Mouse (Mus musculus): Measurements from ENCODE around the gene Fank1.

Fank1 gene

DNA sequence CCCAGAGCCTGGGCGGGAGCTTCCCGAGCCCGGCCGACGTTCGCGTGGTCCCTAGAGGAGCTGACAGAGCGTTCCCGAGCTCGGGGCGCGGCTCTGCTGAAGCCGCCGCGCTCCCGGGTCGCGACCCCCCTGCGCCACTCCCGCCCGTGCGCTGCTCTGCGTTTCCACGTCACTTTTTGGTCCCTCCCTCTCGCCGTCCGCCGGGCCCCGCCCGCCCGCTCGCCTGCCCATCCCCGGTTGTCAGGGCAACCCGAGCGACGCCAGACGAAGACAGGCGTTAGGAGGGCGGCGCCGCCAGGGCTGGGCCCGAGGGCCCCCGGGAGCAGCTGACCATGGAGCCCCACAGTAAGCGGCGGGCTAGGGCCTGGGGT, at the start of gene Fank1:
Gene Fank1 (plus strand): TSS at position 236 of the 371 bp plus-strand sequence.
- no peak for DNase-seq (ENCODE audit: extremely low spot score, low read depth, low spot score)

DNA sequence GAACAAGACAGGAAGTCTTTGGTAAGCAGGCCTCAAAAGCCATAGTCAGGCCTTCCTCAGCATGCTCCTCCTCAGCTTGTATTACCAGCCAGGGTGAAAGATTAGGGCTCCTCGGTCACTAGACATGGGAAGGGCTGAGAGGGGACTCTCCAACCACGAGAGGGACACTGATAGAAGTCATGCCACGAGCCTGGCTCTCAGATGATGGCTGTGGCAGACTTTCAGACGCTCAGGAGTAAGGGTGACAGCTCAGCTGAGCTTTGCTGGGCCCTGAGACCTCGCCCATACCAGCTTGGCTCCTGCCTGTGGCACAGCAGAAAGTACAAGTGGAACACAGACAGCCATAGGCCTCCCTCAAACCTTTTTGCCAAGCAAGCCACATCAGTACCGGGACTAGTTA, 49.6 kb upstream of the Fank1 start:
- no peak for DNase-seq (ENCODE audit: extremely low spot score, low read depth, low spot score)

DNA sequence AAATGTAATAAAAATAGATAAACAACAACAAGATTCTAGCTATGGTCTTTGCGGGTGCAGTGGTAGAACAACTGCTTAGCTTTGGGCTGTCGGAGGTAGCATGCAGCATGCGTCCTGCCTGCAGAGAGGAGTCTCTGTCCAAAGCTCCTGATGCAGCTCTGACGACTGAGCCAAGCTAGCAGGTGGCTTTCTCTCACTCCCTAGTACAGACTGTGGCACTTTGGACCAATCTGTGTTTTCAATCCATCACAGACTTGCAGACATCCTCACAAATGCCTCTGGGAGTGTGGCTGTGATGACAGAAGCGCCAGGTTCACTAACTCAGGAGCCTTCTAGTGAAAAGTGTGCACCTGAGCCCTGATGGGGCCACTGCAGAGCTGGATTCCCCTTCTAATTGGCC, 47.3 kb upstream of the Fank1 start:
- DNase-seq (ENCODE audit: extremely low spot score, low read depth, low spot score): no peak

DNA sequence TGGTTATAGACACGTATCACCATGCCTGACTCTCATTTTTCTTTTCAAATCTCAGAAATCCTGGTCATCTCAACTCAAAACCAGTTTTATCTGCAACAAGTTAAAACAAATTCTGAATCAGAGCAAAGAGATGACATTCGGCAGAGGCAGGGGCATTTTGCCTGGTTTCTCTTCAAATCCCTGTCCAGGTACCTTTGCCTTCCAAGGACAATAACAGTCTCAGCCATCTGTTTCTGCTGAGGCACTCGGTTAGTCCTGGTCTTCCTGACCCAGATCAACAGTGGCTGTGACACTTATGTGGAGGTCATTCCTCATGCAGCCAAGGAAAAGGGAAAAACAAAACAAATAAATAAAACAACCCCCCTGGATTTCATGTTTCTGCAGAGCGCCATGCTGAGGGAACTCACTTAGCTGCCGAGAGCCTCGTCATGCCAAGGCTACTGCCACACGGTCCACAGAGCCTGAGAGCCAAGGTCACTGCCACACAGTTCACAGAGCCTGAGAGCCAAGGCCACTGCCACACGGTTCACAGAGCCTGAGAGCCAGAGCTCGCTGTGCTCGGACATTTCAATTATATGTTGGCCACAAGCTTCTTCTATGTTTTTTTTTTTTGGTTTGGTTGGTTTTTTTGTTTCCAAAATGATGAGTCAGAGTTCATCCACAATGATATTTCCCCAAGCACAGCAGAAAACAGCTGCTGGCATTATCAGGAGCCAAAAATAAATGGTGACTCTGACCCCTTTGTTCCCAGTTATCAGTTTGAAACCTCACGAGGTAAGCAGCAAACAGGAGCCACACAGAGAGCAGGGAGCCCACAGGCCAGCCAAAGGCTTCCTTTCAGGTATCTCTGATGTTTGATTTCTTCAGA, 46.1 kb upstream of the Fank1 start:
- no peak for DNase-seq (ENCODE audit: extremely low spot score, low read depth, low spot score)

DNA sequence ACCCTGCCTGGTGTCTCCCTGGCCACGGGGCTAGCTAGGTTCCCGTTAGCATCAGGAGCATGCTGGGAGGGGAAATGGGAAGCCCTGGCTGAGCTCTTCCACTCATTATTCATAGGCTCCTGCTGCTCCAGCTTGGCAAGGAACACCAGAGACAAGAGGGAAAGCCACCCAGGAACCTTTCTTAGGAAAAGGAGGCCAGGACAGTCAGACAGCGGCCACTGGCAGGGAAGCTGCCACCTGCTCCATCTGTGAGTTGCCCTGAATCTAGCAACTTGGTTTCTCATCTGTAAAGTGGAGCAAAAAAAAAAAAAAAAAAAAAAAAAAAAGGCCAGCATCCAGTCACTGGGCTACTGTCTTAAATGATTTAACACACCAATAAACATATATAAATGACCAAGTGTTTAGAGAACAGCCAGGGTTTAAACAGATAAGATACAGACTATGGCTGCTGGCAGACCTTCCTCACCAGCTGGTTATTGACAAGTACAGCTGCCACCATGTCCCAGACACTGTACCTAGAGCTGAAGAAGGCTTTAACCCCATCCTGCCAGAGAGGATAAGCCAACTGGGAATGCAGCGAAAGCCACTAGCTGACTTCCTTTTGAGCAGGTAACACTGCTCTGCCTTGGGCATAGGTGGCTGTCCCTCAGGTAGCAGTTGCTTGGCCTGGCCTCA, 44.6 kb upstream of the Fank1 start:
- DNase-seq (ENCODE audit: extremely low spot score, low read depth, low spot score): no peak

DNA sequence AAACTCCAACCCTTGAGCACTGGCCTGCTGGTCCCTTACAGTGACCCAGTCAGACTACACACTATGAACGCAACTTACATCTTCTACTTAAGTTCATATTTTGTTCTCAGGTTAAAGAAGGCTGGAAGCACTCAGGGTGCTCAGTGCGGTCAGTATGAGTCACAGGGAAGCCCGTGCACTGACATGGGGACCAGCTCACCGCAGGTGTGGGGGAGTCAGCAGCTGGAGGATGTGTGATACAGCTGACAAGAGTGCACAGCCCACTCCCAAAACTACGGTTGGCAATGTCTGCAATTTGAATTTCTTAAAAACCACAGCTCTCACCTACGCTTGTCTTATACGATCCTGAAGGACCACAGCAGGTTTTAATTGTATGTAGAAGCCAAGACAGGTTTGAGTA, 36.1 kb upstream of the Fank1 start:
- DNase-seq (ENCODE audit: extremely low spot score, low read depth, low spot score): no peak

DNA sequence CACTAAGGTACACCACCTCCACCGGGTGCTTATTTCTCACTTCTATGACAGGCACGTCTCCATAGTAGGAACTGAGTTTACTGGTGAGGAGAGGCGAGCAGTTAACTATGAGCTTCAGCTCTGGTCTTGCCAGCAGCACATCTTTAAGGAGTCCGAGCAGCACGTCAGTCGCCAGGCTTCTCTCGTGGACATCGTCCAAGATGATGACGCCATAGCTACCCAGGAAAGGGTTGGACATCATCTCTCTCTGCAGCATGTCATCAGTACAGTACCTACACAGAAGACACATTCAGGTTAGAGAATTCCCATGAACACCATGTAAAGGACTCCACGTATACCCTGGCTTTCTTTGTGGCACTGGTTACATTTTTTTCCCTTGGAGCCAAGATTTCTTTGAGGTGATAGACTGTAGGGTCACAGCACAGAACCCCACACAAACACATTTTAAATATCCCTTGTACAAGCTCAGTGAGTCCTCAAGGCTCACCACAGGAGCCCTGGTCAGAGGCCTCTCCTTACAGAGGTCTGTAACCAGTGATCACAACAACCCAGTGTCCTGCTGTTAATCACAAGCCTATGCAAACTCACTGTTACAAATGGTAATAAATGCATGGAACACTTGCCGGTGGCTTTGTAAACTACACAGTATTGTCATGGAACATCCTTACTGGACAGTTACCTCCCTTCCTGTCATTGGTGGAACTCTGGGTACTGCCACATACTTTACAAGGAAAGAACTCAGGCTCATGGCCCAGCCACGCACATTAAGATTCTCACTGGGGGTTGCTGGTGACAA, 33.9 kb upstream of the Fank1 start:
- DNase-seq (ENCODE audit: extremely low spot score, low read depth, low spot score): no peak

DNA sequence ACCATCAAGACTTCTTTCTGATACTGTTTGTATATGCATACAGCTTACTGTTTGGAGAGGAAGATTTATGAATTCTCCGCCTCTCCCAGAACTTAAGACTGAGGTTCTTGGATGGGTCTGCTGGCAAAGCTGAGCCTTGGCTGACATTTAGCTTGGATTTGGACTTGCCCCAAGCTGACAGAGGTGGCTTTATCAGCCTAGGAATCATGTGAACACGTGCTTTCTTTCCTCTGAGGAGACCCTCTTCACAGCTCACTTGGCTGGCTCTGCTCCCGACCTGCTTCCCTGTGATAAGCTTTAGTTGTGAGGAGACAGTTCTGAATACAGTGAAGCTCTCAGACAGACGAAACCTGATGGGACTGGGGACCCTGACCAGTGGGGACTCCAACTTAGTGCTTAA, 33.0 kb upstream of the Fank1 start:
- DNase-seq (ENCODE audit: extremely low spot score, low read depth, low spot score): no peak

DNA sequence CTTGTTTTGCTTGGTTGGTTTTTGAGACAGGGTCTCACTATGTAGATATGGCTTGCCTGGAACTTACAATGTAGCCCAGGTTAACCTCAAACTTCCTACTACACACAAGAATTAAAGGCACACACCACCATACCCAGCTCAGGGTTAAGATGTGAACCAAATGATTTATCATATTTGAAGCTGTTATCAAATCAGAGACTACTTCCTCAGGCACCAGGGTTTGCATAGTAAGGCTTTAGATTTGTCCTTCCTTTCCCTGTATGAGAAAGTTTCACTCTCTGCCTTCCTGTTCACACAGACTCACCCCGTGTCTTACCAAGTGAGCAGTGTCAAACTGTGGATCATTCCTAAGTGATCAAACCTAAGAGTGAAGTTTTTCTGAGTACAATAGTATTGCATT, 32.5 kb upstream of the Fank1 start:
- no peak for DNase-seq (ENCODE audit: extremely low spot score, low read depth, low spot score)

DNA sequence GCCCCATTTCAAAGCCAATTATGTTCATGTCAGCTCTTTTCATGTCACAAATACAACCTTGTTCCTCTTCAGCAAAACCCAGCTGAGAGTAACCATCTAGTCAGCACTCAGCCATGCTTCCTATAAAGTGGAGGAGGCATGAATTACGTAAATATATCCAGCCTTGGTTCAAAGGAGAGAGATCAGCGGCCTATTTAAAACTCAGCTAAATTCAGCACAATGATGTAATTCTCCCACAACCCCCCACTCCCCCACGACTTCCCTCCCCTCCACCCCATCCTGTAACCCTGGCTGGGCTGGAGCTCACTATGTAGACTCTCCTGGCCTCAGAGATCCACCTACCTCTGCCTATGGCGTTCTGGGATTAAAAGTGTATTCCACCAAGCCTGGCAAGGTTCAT, 32.0 kb upstream of the Fank1 start:
- no peak for DNase-seq (ENCODE audit: extremely low spot score, low read depth, low spot score)

DNA sequence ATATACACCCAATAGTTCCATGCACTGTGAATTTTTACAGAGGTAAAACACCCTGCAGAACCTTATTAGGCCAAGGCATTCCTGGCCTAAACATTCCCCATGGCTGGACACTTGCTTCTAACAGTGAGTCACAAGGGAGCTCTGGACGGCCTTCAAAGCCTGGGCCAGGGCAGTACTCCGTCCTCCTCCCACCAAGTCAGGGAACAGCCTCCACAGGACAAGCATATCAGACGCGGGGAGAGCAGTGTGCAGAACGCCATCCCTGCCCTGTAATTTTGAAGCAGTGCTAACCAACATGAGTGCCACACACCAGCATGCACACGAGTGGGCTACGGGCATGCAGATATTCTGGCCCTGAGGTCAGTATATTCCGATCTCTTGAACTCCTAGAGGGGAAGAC, 29.3 kb upstream of the Fank1 start:
- no peak for DNase-seq (ENCODE audit: extremely low spot score, low read depth, low spot score)

DNA sequence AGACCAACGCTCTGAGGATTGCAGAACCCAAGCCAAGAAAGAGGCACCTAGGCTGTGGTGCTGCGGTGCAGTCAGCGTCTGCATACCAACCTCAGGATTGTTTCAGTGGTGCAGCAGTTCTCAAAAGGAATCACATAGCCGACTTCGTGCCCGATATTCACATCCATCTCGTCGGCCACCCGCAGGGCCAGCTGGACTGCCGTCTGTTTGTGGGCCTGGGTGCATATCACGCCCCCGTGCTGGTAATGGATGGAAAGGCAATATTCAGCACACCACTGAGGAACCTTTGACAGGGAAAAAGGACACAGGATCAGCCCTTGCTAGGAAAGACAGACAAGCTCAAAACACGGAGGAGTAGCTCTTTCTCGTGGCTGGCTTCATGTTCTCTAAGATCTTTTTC, 27.9 kb upstream of the Fank1 start:
- DNase-seq (ENCODE audit: extremely low spot score, low read depth, low spot score): no peak

DNA sequence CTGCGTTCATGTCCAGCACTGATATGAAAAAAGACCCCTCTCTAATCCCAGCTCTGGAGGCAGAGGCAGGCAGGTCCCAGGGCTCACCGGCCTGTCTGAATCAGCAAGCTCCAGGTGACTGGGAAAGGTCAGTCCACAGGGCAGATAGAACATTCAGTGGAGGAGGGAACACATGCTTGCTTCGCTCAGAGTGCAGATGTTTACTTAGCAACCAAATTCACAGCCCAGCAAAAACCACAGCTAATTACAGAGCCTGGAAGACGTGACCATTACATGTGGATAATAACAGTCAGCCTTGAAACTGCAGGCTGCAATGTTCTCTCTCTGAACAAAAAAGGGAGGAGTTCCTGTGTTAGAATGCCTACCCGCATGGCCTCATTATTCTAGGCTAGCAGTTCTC, 26.0 kb upstream of the Fank1 start:
- no peak for DNase-seq (ENCODE audit: extremely low spot score, low read depth, low spot score)

DNA sequence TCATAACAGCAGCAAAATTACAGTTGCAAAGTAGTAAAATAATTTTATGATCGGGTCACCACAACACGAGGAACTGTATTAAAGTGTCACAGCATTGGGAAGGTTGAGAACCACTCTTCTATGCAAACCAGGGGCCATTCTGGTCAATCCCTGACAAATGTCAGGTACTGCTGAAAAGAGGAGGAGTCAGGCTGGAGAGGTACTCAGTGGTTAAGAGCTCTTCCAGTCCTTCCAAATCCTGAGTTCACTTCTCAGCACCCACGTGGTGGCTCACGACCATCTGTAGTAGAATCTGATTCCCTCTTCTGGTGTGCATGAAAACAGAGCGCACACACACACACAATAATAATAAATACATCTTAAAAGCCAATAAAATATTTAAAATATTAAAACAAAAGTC, 25.5 kb upstream of the Fank1 start:
- DNase-seq (ENCODE audit: extremely low spot score, low read depth, low spot score): no peak

DNA sequence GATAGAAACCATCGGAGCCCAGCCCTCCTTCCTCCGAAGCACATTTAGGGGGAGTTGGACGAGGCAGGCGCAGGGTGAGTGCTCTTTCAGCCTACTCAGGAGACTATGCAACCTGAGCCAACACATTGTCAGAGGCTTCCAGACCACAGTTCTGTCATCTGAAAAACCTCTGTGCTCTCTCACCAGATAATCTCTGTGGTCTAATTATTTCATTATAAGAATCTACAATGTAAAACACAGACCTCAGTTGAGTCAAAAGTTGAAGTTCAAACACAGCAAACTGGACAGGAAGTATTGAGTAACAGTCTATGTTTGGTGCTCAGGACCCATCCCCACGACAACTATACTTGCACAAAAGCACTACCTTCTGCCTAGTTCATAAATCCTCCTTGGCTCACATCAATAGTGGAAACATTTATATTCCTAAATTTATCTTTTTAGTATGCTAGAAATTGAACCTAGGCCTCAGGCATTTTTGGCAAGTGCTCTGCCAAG, 18.7 kb upstream of the Fank1 start:
- no peak for DNase-seq (ENCODE audit: extremely low spot score, low read depth, low spot score)

DNA sequence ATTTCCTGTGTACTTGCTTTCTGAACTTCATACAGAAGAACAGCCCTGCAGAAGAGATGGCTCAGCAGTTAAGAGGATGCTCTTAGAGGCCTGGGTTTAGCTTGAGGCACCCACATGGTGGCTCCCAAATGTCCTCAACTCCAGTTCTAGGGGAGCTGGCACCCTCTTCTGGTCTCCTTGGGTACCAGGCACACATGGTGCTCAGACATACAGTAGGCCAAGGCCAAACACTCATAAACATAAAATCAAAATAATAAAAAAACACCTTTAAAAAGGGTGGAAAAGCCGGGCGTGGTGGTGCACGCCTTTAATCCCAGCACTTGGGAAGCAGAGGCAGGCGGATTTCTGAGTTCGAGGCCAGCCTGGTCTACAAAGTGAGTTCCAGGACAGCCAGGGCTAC, 17.9 kb upstream of the Fank1 start:
- no peak for DNase-seq (ENCODE audit: extremely low spot score, low read depth, low spot score)

DNA sequence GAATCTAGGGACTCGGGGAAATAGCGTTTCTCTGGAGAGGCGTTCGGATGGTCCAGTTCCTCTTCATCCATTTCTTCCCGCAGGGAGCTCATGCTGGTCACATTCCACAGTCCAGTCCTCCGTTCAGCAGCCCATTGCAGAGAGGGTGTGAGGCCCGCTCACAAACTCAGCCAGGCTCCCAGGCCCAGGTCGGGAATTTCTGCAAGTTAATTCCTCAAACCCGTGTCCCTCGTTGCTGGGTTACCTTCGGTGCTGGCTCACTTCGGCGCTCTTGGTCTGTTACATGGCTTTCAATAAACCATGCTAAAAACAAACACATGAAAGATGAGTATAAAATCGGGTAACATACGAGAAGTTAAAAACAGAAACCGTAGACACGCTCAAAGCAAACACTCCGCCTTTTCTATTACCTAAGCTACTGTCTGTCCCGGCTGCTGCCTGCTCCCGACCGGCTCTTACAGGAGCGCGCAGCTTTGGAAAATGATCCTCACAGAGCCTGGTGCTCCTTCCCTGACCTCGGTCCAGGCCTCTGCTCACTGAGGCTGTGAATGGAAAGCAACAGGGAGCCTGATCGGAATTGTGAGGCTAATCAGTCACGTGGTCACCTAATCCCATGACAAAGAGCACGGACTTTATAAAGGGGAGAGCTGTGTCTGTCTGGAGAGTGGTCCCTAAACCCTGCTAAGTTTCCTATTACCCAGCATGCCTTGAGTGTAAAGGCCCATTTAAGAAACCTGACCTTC, 16.9 kb upstream of the Fank1 start:
- no peak for DNase-seq (ENCODE audit: extremely low spot score, low read depth, low spot score)

DNA sequence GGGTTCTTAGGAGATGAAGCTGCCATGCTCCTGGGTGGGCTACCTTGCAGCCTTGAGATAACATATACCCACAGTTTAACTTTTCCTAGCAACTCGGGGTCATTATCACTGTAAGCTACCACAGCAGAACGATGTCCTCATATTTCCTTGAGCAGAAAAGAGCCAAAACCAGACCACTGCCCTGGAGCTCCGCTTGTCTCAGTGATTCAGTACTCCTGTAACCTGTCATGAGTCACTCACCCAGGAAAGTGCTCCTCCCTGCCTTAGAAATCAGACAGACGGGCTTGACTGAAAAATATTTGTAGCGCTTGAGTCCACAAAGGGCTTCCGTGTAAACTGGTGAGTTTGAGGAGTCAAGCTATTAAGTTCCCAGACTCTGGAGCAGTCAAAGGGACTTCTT, 14.0 kb upstream of the Fank1 start:
- no peak for DNase-seq (ENCODE audit: extremely low spot score, low read depth, low spot score)

DNA sequence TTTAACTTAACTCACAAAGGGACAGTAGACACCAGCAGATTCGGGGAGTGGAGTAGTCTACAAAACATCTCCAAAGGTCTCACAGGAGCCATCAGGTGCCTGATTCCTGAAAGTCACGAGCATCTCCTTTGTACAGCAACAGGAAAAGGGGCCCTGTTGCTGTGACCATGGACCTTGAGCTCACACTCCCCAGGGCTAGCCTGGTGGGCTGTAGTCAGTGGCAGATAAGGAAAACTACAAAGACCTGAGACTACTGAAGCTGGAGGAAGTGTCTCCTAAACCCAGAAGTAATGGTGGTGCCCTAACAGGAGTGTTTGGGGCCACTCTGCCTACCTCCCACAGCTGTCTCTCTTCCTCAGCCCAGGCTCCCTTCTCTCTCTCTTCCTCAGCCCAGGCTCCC, 12.2 kb upstream of the Fank1 start:
- no peak for DNase-seq (ENCODE audit: extremely low spot score, low read depth, low spot score)

DNA sequence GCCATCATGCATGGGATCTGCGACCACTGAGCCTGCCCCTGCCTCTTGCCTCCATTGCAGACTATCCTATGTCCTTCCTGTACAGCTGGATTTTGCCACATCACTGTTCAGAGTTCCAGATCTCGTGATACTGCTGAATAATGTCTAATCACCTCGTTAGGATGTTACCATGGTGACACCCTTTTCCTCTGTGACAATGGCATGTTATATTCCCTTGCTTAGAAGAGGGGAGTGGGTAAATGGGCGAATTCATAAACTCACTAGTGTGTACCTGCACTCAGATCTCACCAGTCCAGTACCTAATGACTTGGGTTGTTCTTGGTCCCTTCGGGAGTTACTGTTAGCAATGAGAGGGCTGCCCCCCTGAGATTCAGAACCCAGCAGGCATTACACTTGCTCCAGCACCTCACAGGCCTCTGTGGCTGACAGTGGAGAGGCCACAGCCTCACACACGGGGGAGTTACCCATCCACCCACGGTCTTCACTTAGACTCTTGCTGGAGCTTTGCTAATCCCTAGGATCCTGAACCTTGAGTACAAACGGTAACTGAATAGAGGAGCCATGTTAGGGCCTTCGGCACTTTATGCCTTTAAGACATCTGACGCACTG, 11.3 kb upstream of the Fank1 start:
- no peak for DNase-seq (ENCODE audit: extremely low spot score, low read depth, low spot score)

DNA sequence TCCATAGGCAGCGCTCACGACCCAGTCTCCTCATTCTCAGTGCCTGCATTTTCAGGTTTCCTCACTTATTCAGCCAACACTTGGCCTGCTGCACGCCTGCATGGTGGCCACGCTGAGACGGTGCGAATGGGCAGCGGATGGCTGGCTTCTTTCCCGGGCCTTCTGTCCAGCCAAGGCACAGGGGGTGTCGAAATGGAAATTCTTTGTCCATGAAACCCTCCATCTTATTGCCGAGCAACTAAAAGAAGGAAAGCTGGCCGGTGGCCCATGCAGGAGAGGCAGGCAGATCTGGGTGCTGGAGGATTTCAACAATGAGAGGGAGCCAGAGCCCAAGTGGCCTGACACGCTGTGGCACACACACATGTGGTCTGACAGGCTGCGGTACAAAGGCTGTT, 10.8 kb upstream of the Fank1 start:
- no peak for DNase-seq (ENCODE audit: extremely low spot score, low read depth, low spot score)

Data from hindlimb bud, embryonic 11.5 days (tissue).